Mouse (Mus musculus): Measurements from ENCODE around the gene Slc37a4.
A peak's percentile ranks its signal among the peaks of the same experiment; 100 is the strongest.
"Not testable (repeated sequence)": the region's sequence is repeated elsewhere in the genome, so short reads cannot be mapped to it uniquely, and the experiment has no call there.

Slc37a4 gene

DNA sequence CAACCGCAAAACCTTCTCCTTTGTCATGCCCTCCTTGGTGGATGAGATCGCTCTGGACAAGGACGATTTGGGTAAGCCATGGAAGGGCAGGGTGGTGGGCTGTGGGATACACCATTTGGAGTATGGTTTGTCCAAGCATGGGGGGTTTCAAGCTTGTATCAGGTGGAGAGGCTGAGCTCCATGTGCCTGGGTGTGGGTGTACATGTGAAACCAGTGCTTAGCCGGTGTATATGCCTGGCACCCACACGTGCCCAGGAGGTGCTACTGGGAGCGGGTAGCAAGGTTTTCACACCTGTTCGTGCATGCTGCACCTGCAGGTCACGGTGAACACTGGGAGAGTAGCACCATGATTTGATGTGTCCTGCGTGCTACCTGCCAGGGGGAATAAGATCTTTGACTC is 1.9 kb downstream of the Slc37a4 start:
- no peak for DNase-seq (ENCODE audit: low spot score in 2 of 2)

DNA sequence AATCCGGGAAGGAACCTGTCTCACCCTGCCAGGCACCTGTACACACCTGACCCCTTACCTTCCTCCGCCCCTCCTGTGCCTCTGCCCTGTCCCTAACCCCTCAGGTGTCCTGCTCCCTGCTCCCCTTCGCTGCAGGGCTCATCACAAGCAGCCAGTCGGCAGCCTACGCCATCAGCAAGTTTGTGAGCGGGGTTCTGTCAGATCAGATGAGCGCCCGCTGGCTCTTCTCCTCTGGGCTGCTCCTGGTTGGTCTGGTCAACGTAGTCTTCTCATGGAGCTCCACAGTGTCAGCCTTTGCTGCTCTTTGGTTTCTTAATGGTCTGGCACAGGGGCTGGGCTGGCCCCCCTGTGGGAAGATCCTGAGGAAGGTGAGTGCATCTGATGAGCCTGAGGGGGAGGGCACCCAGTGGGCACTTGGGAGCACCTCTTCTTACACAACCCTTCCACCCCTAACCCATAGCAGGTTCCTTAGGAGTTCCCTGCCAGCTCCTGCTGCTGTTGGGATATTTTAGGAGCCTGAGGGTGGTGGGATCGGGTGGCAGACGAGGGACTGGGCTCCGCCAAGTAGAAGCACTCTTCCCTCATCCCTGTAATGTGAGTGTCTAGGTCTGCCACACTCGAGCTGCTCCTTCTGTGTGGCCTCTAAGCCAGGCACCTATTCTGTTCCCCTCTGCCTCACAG is 2.6 kb downstream of the Slc37a4 start:
- no peak for DNase-seq (ENCODE audit: low spot score in 2 of 2)

DNA sequence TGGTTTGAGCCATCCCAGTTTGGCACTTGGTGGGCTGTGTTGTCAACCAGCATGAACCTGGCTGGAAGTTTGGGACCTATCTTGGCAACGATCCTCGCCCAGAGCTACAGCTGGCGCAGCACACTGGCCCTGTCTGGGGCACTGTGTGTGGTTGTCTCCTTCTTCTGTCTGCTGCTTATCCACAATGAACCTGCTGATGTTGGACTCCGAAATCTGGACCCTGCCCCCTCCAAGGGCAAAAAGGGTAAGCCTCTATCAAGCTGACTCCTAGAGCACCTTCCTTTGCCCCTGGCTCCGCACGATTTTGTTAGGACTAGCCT is 3.1 kb downstream of the Slc37a4 start:
- no peak for DNase-seq (ENCODE audit: low spot score in 2 of 2)

DNA sequence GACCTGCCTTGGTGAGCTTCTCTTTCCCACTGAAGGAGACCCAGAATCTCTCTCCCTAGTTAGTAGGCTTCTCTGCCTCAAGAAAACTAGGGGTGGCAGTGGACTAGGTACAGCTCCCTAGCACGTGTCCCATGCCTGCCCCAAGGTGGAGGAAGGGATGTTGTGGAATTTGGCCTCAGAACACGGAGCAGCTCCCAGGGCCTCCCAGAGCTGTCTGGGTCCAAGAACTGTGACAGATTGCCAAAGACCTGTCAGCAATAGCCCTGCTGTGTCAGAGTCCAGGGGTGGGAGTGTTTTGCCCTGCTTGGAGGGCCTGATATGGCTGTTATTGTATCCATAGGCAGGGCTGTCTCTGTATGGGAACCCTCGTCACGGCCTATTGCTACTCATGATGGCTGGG is 4.4 kb downstream of the Slc37a4 start:
- DNase-seq (ENCODE audit: low spot score in 2 of 2): no peak

DNA sequence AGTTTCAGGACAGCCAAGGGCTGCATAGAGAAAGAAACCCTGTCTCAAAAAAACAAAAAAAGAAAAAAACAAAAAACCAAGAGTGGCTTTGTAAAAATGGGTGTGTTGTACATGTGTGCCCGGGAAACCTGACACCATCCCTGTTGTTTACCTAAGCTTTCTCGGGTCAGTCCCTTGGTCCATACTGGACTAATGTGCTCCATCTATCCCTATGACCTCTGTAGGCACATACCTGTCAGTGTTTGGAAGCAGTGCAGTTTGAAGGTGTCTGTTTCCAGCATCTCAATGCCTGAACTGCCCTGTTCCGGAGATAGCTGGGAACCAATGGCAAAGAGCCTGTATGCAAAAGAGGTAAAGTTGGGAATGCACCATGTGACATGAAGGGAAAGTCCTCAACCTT is 8.4 kb downstream of the Slc37a4 start:
- no peak for DNase-seq (ENCODE audit: low spot score in 2 of 2)

DNA sequence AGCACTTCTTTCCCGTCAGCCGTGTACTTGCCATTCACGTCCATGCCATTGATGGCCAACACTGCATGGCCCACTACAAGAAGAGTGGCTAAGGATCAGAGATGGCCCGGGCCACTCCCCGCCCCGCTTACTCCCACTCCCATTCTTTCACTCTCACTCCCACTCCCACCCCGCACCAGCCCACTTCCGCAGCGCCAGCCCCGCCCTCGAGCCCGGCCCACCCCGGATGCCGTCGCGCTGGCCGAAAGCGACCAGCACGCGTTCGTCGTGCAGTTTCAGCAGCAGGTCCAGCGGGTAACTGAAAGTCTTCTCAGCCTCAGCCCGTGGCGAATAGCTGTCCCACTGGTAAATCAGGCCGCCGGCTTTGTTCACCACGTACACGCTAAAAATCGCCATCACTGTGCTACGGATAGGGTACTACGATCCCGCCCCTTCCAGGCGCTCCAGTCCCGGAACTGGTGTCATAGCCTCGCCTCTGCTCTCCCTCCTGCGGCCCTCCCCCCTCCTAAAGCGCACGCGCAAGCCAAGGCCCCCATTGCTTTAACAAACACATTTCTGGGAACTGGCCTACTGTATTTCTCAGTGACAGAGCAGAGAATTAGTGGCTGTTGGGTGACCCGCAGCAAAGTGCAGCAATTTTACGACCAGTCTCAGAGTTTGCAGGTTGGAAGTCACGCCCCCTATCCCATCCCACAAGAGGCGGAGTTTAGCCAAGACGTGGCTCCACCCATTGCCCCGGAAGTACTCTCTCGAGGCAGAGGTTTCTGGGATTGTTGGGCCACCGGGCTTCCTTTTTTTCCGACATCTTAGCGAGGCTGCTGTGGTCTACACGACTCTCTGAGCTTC is 10.5 kb downstream of the Slc37a4 start, which contains the start of the genes Rps25 and Trappc4:
TSS of gene Rps25 (plus strand) at position 234 of the 846 bp plus-strand sequence.
TSS of gene Trappc4 (minus strand) at position 695 of the 846 bp plus-strand sequence.
- peak; percentile 87 to 91 for DNase-seq (ENCODE audit: low spot score in 2 of 2)

DNA sequence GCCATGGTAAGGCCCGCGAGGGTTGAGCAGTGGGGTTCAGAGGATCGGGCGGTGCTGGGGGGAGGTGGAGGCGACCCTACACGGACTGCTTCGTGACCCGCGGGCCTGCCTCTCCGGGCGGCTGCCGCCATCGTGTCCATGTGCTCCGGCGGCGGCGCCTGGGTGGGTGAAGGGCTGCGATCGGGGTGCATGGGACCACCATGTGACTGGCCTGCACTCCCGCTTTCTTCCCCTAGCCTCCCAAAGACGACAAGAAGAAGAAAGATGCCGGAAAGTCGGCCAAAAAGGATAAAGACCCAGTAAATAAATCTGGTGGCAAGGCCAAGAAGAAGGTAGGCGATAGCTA is 11.1 kb downstream of the Slc37a4 start:
- no peak for DNase-seq (ENCODE audit: low spot score in 2 of 2)

DNA sequence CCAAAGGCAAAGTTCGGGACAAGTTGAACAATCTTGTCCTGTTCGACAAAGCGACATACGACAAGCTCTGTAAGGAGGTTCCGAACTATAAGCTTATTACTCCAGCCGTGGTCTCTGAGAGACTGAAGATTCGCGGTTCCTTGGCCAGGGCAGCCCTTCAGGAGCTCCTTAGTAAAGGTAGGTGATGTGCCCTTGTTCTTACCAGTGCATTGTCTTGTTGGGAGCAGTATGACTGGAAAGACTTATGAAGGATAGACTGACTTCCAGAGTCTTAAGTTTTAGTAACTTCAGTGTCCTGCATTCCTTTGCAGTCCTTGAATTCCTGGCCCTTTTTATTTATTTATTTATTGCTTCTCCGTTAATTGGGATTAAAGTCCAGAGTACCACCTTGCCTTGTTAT is 12.0 kb downstream of the Slc37a4 start:
- DNase-seq (ENCODE audit: low spot score in 2 of 2): not testable (repeated sequence)

DNA sequence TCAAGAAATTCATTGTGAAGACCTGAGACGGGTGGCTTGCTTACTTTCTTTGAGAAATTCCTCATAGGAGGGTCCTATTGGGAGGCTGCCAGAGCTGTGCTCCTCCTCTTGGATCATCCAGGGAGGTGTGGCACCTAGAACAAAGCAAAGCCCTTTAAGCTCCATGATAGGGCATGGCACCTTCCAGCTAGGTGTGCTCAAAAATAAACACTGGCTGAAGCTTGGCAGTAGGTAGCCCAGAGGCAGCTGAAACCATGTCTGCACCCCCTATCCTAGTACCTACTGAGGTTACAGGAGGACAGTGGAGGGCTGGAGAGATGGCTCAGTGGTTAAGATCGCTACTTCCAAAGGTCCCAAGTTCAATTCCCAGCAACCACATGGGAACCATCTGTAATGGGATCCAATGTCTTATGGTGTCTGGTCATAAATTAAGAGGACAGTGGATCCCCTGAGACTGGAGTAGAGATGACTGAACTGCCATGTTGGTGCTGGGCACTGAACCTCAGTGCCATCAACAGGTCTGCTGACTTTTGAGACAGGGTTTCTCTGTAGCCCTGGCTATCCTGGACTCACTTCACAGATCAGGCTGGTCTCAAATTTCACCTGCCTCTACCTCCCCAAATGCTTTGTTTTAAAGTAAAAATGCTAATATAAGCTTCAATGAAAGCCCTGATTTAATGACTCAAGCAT is 14.1 kb downstream of the Slc37a4 start:
- DNase-seq (ENCODE audit: low spot score in 2 of 2): no peak

DNA sequence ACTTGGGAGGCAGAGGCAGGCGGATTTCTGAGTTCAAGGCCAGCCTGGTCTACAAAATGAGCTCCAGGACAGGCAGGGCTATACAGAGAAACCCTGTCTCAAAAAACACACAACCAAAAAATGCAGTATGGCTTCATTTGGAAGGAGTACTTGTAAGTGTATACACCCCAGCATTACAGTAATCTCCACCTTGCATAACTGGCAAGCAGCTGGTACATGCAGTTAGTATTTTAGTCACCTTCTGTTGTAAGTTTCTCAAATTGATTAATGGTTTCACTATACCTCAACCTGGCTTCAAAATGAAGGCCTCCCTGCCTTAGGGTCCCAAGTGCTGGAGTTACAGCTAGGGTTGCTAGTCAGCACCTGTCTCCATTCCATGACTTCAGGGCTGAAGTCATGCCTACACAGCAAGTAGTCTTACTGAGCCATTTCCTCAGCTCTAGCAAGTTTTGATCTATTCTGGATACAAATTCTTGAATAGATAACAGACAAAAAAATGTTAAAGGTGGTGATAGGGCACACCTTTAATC is 15.0 kb downstream of the Slc37a4 start:
- no peak for DNase-seq (ENCODE audit: low spot score in 2 of 2)

DNA sequence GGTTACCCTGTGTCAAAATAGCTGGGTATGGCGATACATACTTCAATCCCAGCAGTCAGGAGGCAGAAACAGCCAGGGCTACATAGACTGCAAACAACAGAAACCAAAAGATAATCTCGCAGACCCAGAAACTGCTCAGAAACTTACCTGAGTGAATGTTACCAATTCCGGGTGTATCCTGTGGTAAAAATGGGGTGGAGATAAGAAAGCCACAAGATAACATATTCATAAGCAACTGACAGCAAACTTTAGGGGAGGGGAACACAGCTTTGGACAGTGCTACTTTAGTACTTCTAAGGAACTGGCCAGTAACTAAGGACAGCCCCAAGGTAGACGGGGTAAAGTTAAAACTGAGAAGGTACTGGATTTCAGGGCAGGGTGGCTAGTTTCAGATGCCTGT is 15.7 kb downstream of the Slc37a4 start:
- DNase-seq (ENCODE audit: low spot score in 2 of 2): no peak

DNA sequence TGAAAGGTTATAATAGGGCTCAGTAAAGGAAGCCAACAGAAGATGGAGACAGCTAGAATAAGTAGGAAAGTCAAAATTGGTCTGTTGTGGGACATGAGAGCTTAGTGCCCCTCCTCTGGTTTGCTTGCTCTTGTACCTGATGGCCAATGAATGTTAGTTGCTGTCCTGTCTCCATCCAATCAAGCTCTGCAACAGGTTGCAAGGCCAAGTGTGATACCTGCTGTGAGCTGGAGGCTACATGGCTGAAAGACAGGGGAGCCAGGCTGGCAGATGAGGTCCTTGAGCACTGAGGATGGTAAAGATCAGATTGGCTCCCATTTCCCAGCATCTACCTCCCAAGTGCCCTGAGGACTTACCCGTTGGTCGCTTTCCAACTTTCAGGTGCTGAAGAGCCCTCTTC is 16.1 kb downstream of the Slc37a4 start:
- DNase-seq (ENCODE audit: low spot score in 2 of 2): no peak

DNA sequence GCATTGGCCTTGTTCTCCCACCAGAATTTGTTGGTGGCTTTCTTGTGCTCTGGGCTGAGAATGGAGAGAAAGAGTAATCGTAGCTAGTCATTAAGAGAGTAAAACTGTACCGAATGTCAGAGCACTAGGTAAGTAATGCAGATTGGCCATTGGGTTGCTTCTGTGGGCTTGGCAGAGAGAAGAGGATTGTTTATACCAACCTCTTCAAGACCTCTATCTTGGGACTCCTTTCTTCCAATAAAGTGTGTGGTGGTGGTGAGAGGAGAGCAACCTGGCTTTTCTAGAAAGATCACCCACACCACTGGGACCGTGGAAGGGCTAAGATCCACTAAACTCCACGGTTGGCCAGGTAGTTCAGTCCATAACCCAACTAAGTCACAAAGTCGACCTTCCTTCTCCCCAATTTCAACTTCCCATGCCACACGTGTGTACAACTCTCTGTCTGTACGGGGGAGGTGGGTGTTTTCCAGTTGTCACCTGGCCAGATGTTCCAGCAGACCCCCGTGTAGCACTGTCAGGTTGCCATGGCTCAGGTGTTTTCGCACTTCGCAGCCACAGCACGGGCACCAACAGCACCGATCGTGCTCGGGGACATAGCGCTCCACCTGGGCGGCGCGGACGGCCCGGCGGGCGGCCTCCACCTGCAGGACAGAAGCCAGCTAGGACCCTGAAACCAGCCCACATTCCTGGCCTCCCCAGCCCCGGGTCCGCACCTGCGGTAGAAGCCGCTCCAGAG is 20.7 kb downstream of the Slc37a4 start:
- DNase-seq (ENCODE audit: low spot score in 2 of 2): no peak

DNA sequence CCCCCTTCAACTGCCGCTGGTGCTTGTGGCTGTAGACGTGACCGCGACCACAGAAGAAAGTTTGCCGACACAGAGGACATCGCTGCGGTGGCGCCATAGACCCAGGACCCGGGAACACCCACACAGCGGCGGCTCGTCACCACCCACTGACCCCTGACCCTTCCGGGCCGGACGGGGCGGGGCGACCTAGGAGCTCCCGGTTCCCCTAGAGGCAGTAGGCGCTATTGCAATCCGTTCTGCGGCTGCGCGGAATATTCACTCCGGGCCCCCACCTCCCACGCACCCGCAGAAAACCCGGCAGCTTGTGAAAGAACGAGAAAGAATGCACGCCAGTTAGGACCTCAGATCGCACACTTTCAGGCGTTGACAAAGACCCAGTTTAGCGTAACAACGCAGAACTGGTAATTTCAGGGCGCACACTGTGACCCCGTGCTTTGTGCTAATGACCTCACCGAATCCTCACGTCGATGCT is 21.3 kb downstream of the Slc37a4 start:
- DNase-seq (ENCODE audit: low spot score in 2 of 2): peak; percentile 90 to 93

DNA sequence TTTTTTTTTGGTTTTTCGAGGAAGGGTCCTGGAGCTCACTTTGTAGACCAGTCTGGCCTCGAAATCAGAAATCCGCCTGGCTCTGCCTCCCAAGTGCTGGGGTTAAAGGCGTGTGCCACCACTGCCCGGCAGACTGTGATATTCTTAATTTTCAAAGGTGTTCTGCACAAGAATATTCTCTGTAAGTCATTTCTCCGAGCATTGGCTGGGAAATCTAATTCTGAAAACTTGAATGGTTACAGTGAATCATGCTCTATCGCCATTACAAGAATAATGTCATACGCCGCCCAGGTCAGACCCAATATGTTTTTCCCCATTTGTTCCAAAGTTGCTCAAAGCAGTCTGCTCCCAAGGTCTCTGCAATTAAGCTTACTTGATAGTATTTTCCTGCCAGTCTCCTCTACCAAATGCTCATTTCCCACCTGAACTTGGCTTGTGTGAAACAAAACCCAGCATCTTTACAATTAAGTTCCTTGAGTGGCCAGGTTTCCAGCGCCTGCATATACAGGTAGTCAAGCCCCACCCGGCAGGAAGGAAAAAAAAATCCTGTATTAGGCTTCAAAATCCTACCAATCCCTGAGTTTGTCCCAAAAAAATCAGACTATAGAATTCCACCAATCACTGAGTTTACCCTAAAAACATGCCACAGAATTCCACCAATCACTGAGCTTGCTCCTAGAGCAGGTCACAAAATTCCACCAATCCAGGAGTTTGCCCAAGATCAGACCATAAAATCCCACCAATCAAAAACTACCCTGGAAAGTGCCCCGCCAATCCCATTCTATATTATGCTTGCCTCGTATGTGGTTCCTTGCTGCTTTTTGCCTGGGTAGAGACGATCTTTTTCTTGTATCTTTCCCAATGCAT is 22.1 kb downstream of the Slc37a4 start, which contains the start of gene Ccdc84:
TSS of gene Ccdc84 (minus strand) at position 51 of the 867 bp plus-strand sequence.
- no peak for DNase-seq (ENCODE audit: low spot score in 2 of 2)

DNA sequence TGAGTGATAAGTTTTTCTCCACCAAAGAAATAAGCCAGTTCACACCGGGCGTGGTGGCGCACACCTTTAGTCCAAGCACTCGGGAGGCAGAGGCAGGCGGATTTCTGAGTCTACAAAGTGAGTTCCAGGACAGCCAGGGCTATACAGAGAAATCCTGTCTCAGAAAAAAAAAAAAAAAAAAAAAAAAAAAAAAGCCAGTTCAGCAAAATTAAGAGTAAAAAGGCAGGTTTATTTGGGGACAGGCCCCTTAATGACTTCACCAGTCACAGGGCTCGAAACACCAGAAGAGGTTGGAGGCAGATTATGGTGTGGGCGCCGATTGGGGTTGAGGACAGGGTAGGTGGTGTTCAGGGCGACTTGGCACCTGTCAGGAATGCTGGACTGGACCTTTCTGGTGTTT is 23.1 kb downstream of the Slc37a4 start:
- not testable (repeated sequence) for DNase-seq (ENCODE audit: low spot score in 2 of 2)

DNA sequence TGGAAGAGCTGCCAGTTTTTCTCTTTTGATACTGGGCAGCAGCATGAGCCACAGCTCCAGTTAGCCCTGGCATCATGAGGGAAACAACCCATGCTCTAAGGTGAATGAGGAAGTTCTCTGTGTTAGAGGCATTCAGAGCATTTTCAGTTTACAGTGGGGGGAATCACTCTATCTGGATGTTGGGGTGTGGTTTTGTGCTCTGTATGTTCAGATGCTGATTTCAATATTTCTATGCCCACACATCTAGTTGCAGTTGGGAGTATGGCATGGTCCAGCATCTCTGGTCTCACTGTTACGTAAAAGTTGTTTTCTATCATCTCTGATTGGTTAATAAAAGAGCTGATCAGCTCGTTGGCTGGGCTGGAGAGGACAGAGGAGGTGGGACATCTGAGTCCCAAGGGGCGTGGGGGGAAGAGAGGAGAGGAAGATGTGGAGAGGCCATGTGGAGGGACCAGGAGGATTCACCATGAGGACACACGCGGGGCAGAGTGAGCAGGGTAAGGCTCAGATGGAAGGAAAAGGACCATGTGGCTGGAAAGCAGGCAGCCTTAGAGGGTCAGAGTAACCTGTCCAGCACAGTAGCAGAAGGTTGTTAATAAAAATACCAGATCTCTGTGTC is 23.7 kb downstream of the Slc37a4 start:
- DNase-seq (ENCODE audit: low spot score in 2 of 2): no peak

DNA sequence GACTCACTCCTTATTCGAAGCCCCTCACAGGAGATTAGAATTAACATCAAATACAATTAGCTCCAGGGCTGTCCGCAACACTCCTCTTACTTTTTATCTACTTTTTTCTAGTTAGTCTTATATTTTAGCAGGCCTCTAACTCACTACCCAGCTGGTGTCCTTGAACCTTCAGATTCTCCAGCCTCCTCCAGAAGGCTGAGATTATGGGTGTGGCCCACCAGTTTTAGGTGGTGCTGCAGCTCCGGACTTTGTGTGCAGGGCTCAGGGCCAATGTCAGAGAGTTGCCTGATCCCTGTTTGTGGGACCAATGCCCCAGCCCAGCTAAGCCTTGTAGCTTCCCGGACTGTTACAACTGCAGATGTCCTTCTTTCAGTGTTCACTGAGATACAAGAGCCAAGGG is 26.9 kb downstream of the Slc37a4 start:
- no peak for DNase-seq (ENCODE audit: low spot score in 2 of 2)

DNA sequence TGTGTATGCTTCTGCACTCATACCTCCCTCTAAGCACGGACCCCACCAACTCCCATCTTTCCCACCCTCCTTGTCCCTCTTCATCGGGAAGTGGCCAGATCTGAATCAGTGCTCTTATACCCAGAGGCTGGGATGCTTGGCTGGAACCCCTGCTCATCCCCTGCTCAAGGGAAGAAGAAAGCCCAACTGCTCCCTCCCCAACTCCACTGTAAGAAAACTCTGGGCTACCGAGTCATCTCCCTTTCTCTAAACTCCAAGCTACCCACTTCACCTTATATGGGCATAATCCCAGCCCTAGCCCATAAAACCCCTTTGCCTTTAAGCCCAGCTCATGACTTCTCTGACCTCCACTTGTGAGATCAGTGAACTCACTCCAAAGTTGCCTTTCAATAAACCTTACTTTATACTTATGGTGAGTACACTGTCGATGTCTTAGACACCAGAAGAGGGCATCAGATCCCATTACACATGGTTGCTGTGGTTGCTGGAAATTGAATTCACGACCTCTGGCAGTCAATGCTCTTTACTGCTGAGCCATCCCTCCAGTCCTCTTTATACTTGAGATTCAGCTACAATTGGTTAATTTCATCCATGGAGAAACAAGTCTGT is 36.0 kb downstream of the Slc37a4 start:
- DNase-seq (ENCODE audit: low spot score in 2 of 2): no peak

DNA sequence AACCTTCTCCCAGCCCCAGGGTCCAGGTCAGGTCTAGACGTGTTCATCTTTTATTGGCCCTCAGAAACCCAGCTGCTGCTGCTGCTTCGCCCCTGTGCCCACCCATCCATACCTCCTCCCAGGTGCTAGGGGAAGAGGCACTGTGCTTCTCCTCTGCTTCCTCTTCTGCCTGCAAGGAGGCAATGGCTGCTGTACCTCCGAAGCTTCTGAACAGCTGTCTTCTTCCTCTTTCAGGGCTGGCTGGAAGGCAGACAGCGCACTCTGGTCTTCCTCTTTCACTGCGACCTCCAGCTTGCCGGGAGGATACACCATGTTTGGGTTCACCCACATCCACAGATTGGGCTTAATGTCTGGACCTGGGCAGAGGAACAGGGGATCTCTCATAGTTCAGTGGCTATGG is 39.1 kb downstream of the Slc37a4 start:
- DNase-seq (ENCODE audit: low spot score in 2 of 2): no peak

Measured in frontal cortex, postnatal 10 days (tissue).